Mouse (Mus musculus) layer of hippocampus, adult 18-20 months (tissue): ENCODE data around the gene Gm12185. TPM values are rescaled to one million over a fixed set of nuclear protein-coding genes. Genes with fewer than 3 reads are reported as not detected.
"Not testable (repeated sequence)": the region's sequence is repeated elsewhere in the genome, so short reads cannot be mapped to it uniquely, and the experiment has no call there.

Source experiments
- DNase-seq, 2 experiments: peaks; one replicate each; pipeline ENCODE4 v3.0.0; 2022; ENCODE audit warnings: low spot score in 2 of 2
- long read RNA-seq: library from polyadenylated mRNA; stranded (forward); transcript quantifications from one replicate; pipeline ENCODE4 v2.0.0, GENCODE M21; 2021
- total RNA-seq, 2 experiments: library from RNA; stranded (reverse); gene quantifications; 2 replicates each; pipeline ENCODE4 v1.2.3; 2021

Gene Gm12185
- total RNA-seq = under 1 TPM; 0.12 to 0.18 TPM
- long read RNA-seq = 0 reads

- not testable (repeated sequence) for DNase-seq
Observed at GRCm38 (mm10) chr11:48991740-48992520, at the start of gene Gm12185. Gene Gm12185 (minus strand): TSS chr11:48992226.

GRCm38 (mm10) chr11:49012074-49012473, 20.0 kb upstream of the Gm12185 start:
- DNase-seq = not testable (repeated sequence)

- DNase-seq = not testable (repeated sequence)
Observed at GRCm38 (mm10) chr11:49006785-49007184, 14.8 kb upstream of the Gm12185 start.

GRCm38 (mm10) chr11:49006317-49006716, 14.3 kb upstream of the Gm12185 start:
- not testable (repeated sequence) for DNase-seq

GRCm38 (mm10) chr11:49000411-49000810, 8.4 kb upstream of the Gm12185 start:
- not testable (repeated sequence) for DNase-seq

GRCm38 (mm10) chr11:48994018-48994417, 2.0 kb upstream of the Gm12185 start, which contains the start of gene Tgtp1:
Gene Tgtp1 (minus strand): TSS chr11:48994172.
- not testable (repeated sequence) for DNase-seq

- not testable (repeated sequence) for DNase-seq
Observed at GRCm38 (mm10) chr11:48993296-48993695, 1.3 kb upstream of the Gm12185 start.

GRCm38 (mm10) chr11:48989981-48990380, 2.0 kb downstream of the Gm12185 start:
- DNase-seq = not testable (repeated sequence)

GRCm38 (mm10) chr11:48988219-48988618, 3.8 kb downstream of the Gm12185 start:
- not testable (repeated sequence) for DNase-seq

GRCm38 (mm10) chr11:48982848-48983247, 9.2 kb downstream of the Gm12185 start:
- DNase-seq = not testable (repeated sequence)

GRCm38 (mm10) chr11:48980052-48980451, 12.0 kb downstream of the Gm12185 start:
- not testable (repeated sequence) for DNase-seq

- DNase-seq = not testable (repeated sequence)
Observed at GRCm38 (mm10) chr11:48979251-48979650, 12.8 kb downstream of the Gm12185 start, which contains the start of gene 9930111J21Rik1. Gene 9930111J21Rik1 (minus strand): TSS chr11:48979398.

GRCm38 (mm10) chr11:48978240-48978939, 13.6 kb downstream of the Gm12185 start, which contains the start of gene Olfr56:
Gene Olfr56 (plus strand): TSS chr11:48978889.
- not testable (repeated sequence) for DNase-seq

- DNase-seq = not testable (repeated sequence)
Observed at GRCm38 (mm10) chr11:48974686-48975085, 17.3 kb downstream of the Gm12185 start.

GRCm38 (mm10) chr11:48946090-48946489, 45.9 kb downstream of the Gm12185 start, which contains the start of gene Psme2b:
Gene Psme2b (minus strand): TSS chr11:48946190.
- not testable (repeated sequence) for DNase-seq

GRCm38 (mm10) chr11:48939286-48939685, 52.7 kb downstream of the Gm12185 start:
- DNase-seq = not testable (repeated sequence)

GRCm38 (mm10) chr11:48935291-48935690, 56.7 kb downstream of the Gm12185 start:
- DNase-seq = not testable (repeated sequence)

GRCm38 (mm10) chr11:48933923-48934322, 58.1 kb downstream of the Gm12185 start:
- not testable (repeated sequence) for DNase-seq

- not testable (repeated sequence) for DNase-seq
Observed at GRCm38 (mm10) chr11:48933422-48933821, 58.6 kb downstream of the Gm12185 start.

GRCm38 (mm10) chr11:48928068-48928467, 64.0 kb downstream of the Gm12185 start:
- not testable (repeated sequence) for DNase-seq

GRCm38 (mm10) chr11:48926437-48926836, 65.6 kb downstream of the Gm12185 start:
- DNase-seq = not testable (repeated sequence)

- not testable (repeated sequence) for DNase-seq
Observed at GRCm38 (mm10) chr11:48923818-48924217, 68.2 kb downstream of the Gm12185 start.
